ENCODE assay signal across 10 mouse cellular contexts in the genomic region with DNA sequence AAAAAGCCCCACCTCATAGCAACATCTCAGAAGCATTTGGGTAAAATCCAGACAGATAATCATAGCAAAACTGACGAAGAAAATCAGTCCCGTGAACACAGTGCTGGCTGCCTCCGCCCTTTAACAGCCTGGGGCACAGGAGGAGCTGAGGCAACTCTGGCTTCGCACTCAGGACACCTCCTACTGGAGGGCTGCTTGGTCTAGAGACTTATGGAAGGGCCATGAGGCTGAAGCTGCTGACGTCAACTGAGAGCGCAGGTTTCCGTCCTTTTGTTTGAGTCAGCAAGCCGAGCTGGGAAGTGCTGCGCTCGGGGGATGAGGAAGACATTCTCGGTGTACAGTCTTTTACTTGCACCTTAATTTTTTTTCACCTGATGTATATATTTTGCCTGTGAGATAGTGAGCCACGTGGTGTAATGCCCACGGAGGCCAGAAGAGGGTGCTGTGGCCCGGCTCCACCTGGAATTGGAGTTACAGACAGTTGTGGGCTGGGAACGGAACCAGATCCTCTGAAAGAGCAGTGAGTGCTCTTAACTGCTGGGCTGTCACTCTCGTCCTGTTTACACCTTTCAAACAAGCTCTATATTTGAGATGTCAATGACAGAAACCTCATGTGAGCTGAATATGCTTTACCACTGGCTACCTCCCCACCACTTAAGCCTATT. TPM values are rescaled to one million over a fixed set of nuclear protein-coding genes. Genes with fewer than 3 reads are reported as not detected.
A peak's percentile ranks its signal among the peaks of the same experiment; 100 is the strongest.
DNase-seq lines count a peak whose midpoint lies in the region; ATAC-seq and TF ChIP-seq lines count a peak whose summit lies in the region.
"Had no signal": no experiment of that assay in that cellular context is flagged by ENCODE, and none has a peak within 500 bp of the region (broad histone marks: within the 10 kb centered on the region; RNA-seq: fewer than 3 reads in every experiment).

No protein-coding gene starts in this region.

- H3K9ac ChIP-seq in hindbrain, embryonic 12.5 days = no peak overlapping the region
- H3K9ac ChIP-seq in liver, embryonic 11.5 days (ENCODE audit: low read depth, low read length) = no peak overlapping the region
- H3K9ac ChIP-seq: heart, embryonic 13.5 days; limb, embryonic 12.5 days had no signal

- no peak overlapping the region for H3K27ac ChIP-seq in hindbrain, embryonic 12.5 days
- H3K27ac ChIP-seq in hindbrain, embryonic 10.5 days = no peak overlapping the region
- no peak overlapping the region for H3K27ac ChIP-seq in liver, embryonic 11.5 days (ENCODE audit: low read depth, low read length)
- H3K27ac ChIP-seq: heart, embryonic 13.5 days; limb, embryonic 12.5 days had no signal

- 60% methylated on average over 16 of the region's 16 CpGs for WGBS in hindbrain, embryonic 12.5 days
- 62% methylated on average over 16 of the region's 16 CpGs for WGBS in hindbrain, embryonic 10.5 days
- 53% methylated on average over 16 of the region's 16 CpGs for WGBS in liver, embryonic 11.5 days

- in situ Hi-C loops in Patski (cut with MboI; ENCODE audit: low pct_unique_long_range_greater_than_20kb) = no loop called here

- no peak overlapping the region for H3K4me2 ChIP-seq in hindbrain, embryonic 12.5 days (replicated peaks)
- H3K4me2 ChIP-seq in liver, embryonic 11.5 days = no peak overlapping the region
- H3K4me2 ChIP-seq: heart, embryonic 13.5 days; limb, embryonic 12.5 days had no signal

- TF ChIP-seq CTCF in Patski (IDR thresholded peaks at IDR 0.05) = peak; percentile 37

- H3K9me3 ChIP-seq in hindbrain, embryonic 12.5 days (replicated peaks) = 0 out of 2 replicates have a peak, but pooled peaks cover 2% of the 10 kb centered on the region
- peaks cover 6% of the 10 kb centered on the region; the same call in 1 of the 2 replicates for H3K9me3 ChIP-seq in hindbrain, embryonic 10.5 days
- H3K9me3 ChIP-seq in liver, embryonic 11.5 days (ENCODE audit: control insufficient read depth, low read length) = no peaks in the 10 kb centered on the region
- H3K9me3 ChIP-seq: heart, embryonic 13.5 days had no signal

- peaks cover 10% of the 10 kb centered on the region for H3K36me3 ChIP-seq in hindbrain, embryonic 12.5 days
- peaks cover 37% of the 10 kb centered on the region for H3K36me3 ChIP-seq in hindbrain, embryonic 10.5 days
- no peaks in the 10 kb centered on the region for H3K36me3 ChIP-seq in liver, embryonic 11.5 days (ENCODE audit: control insufficient read depth, insufficient read depth, low read length)

- H3K27me3 ChIP-seq in hindbrain, embryonic 12.5 days = no peaks in the 10 kb centered on the region
- no peaks in the 10 kb centered on the region for H3K27me3 ChIP-seq in hindbrain, embryonic 10.5 days (ENCODE audit: insufficient read depth, poor library complexity, severe bottlenecking)
- H3K27me3 ChIP-seq in Patski = no peaks in the 10 kb centered on the region
- H3K27me3 ChIP-seq in liver, embryonic 11.5 days (replicated peaks; ENCODE audit: control insufficient read depth, insufficient read depth, low read length) = no peaks in the 10 kb centered on the region
- H3K27me3 ChIP-seq: heart, embryonic 13.5 days; limb, embryonic 12.5 days had no signal

- H3K4me1 ChIP-seq in hindbrain, embryonic 12.5 days = no peaks in the 10 kb centered on the region
- 0 out of 2 replicates have a peak, but pooled peaks cover 7% of the 10 kb centered on the region for H3K4me1 ChIP-seq in hindbrain, embryonic 10.5 days (replicated peaks)
- no peaks in the 10 kb centered on the region for H3K4me1 ChIP-seq in liver, embryonic 11.5 days (replicated peaks; ENCODE audit: control insufficient read depth, insufficient read depth, low read length)
- H3K4me1 ChIP-seq: heart, embryonic 13.5 days; limb, embryonic 12.5 days had no signal

- POLR2A ChIA-PET in Patski (lab: Charles Lee) = no interaction called here

- ATAC-seq in hindbrain, embryonic 12.5 days (ENCODE audit: low FRiP score) = 0 out of 2 replicates have a peak, but pooled peaks have one; percentile 11
- no peak for ATAC-seq in Patski
- no peak for ATAC-seq in liver, embryonic 11.5 days (replicated peaks; ENCODE audit: low FRiP score)

- no peak overlapping the region for H3K4me3 ChIP-seq in hindbrain, embryonic 12.5 days
- no peak overlapping the region for H3K4me3 ChIP-seq in hindbrain, embryonic 10.5 days
- H3K4me3 ChIP-seq in liver, embryonic 11.5 days (ENCODE audit: low read depth, low read length) = no peak overlapping the region
- H3K4me3 ChIP-seq: heart, embryonic 13.5 days; limb, embryonic 12.5 days had no signal

- no peak for DNase-seq in hindbrain, embryonic 10.5 days (ENCODE audit: low spot score)
- DNase-seq in A20 (ENCODE audit: low read depth, low spot score) (peak; percentile 55), Patski (ENCODE audit: low read depth, low spot score) (no peak)
- peak; percentile 51 for DNase-seq in liver, embryonic 11.5 days (ENCODE audit: low spot score)
- DNase-seq in layer of hippocampus, adult 8-10 months (ENCODE audit: low spot score in 2 of 2) = no peak
- DNase-seq in gastrocnemius, postnatal 4 days (ENCODE audit: low spot score in 2 of 2) = no peak
- DNase-seq in cerebellum, adult 9-10 months = no peak

- CTCF ChIA-PET in Patski (lab: Charles Lee) = interaction anchor here (0.9 to 1.2 kb wide), 3 partner anchors 9 to 51 kb away, joined by 3 to 4 read pairs (median 3); no protein-coding TSS in a partner anchor

RNA-seq across cellular contexts. Expression of gene Scml4, which starts 18.5 kb away (rescaled TPM):
- polyA plus RNA-seq in hindbrain, embryonic 12.5 days (2016; fragmentation: Nextera tagmentation; extraction: Ambion mirVana) = 4.0 and 4.3 TPM in 2 replicates
- polyA plus RNA-seq in hindbrain, embryonic 10.5 days (2016; fragmentation: Nextera tagmentation; extraction: Ambion mirVana) = 0.86 and 1.8 TPM in 2 replicates
- polyA plus RNA-seq in Patski (2021) = 0.03 TPM
- polyA plus RNA-seq in liver, embryonic 11.5 days (2014; fragmentation: Nextera tagmentation; extraction: Ambion mirVana) = 0.16 and 0.40 TPM in 2 replicates
- total RNA-seq in layer of hippocampus, adult 8-10 months (2022) = 1 to 10 TPM; 3.7 to 5.3 (median 4.6) TPM
- total RNA-seq in gastrocnemius, postnatal 4 days (2021) = 1 to 10 TPM; 2.4 to 2.9 TPM

Comparison
In these comparisons a context has a peak if more than half of its experiments do, and no peak if none do; other contexts are left out.
1. DNase-seq: peak in A20 (single experiment) and liver, embryonic 11.5 days (single experiment); none in hindbrain, embryonic 10.5 days (single experiment), Patski (single experiment), layer of hippocampus, adult 8-10 months (0 of 2), gastrocnemius, postnatal 4 days (0 of 2) and cerebellum, adult 9-10 months (single experiment).